Mouse (Mus musculus): Measurements from ENCODE around the gene Klhl31. TPM values are rescaled to one million over a fixed set of nuclear protein-coding genes. Genes with fewer than 3 reads are reported as not detected.

Klhl31 gene
- under 1 TPM; 0.06 to 0.11 TPM for total RNA-seq (2021)

GRCm38 (mm10) chr9:77636450-77636951 is at the start of gene Klhl31:
Klhl31 (plus strand) TSS chr9:77636500.
- intact Hi-C loops (cut with DNase I): no loop called here
- no peak for DNase-seq (ENCODE audit: extremely low spot score in 1 of 2, low spot score in 2 of 2)

GRCm38 (mm10) chr9:77586806-77587591 is 49.3 kb upstream of the Klhl31 start:
- intact Hi-C loops (cut with DNase I): no loop called here
- DNase-seq (ENCODE audit: extremely low spot score in 1 of 2, low spot score in 2 of 2): no peak

GRCm38 (mm10) chr9:77587616-77588015 is 48.7 kb upstream of the Klhl31 start:
- DNase-seq (ENCODE audit: extremely low spot score in 1 of 2, low spot score in 2 of 2): no peak
- intact Hi-C loops (cut with DNase I): no loop called here

GRCm38 (mm10) chr9:77589496-77589895 is 46.8 kb upstream of the Klhl31 start:
- no peak for DNase-seq (ENCODE audit: extremely low spot score in 1 of 2, low spot score in 2 of 2)
- intact Hi-C loops (cut with DNase I): no loop called here

GRCm38 (mm10) chr9:77592423-77592822 is 43.9 kb upstream of the Klhl31 start:
- no peak for DNase-seq (ENCODE audit: extremely low spot score in 1 of 2, low spot score in 2 of 2)
- intact Hi-C loops (cut with DNase I): loop anchor here (10.0 kb wide), 1 partner anchor 162 kb away; the partner anchor contains the start of gene Gclc

GRCm38 (mm10) chr9:77595006-77595626 is 41.2 kb upstream of the Klhl31 start:
- intact Hi-C loops (cut with DNase I): loop anchor here (10.0 kb wide), 1 partner anchor 160 kb away; the partner anchor contains the start of gene Gclc
- DNase-seq (ENCODE audit: extremely low spot score in 1 of 2, low spot score in 2 of 2): no peak

GRCm38 (mm10) chr9:77596355-77596754 is 39.9 kb upstream of the Klhl31 start:
- intact Hi-C loops (cut with DNase I): loop anchor here (10.0 kb wide), 1 partner anchor 158 kb away; the partner anchor contains the start of gene Gclc

GRCm38 (mm10) chr9:77598560-77598959 is 37.7 kb upstream of the Klhl31 start:
- intact Hi-C loops (cut with DNase I): loop anchor here (10.0 kb wide), 1 partner anchor 156 kb away; the partner anchor contains the start of gene Gclc
- no peak for DNase-seq (ENCODE audit: extremely low spot score in 1 of 2, low spot score in 2 of 2)

More at GRCm38 (mm10) chr9:77596355-77596754, 39.9 kb upstream of the Klhl31 start:
- DNase-seq (ENCODE audit: extremely low spot score in 1 of 2, low spot score in 2 of 2): peak; percentile 53 to 72

GRCm38 (mm10) chr9:77602302-77603266 is 33.7 kb upstream of the Klhl31 start:
- intact Hi-C loops (cut with DNase I): no loop called here
- DNase-seq (ENCODE audit: extremely low spot score in 1 of 2, low spot score in 2 of 2): peak in 1 of 2 experiments; percentile 21

- intact Hi-C loops (cut with DNase I): no loop called here
- DNase-seq (ENCODE audit: extremely low spot score in 1 of 2, low spot score in 2 of 2): no peak
Observed at GRCm38 (mm10) chr9:77603965-77604509, 32.3 kb upstream of the Klhl31 start.

- no peak for DNase-seq (ENCODE audit: extremely low spot score in 1 of 2, low spot score in 2 of 2)
- intact Hi-C loops (cut with DNase I): no loop called here
Observed at GRCm38 (mm10) chr9:77607295-77607694, 29.0 kb upstream of the Klhl31 start.

GRCm38 (mm10) chr9:77607840-77608239 is 28.5 kb upstream of the Klhl31 start:
- intact Hi-C loops (cut with DNase I): no loop called here
- DNase-seq (ENCODE audit: extremely low spot score in 1 of 2, low spot score in 2 of 2): peak in 1 of 2 experiments; percentile 37

GRCm38 (mm10) chr9:77610811-77611210 is 25.5 kb upstream of the Klhl31 start:
- no peak for DNase-seq (ENCODE audit: extremely low spot score in 1 of 2, low spot score in 2 of 2)
- intact Hi-C loops (cut with DNase I): no loop called here

GRCm38 (mm10) chr9:77612349-77612748 is 24.0 kb upstream of the Klhl31 start:
- no peak for DNase-seq (ENCODE audit: extremely low spot score in 1 of 2, low spot score in 2 of 2)
- intact Hi-C loops (cut with DNase I): no loop called here

GRCm38 (mm10) chr9:77615868-77616267 is 20.4 kb upstream of the Klhl31 start:
- intact Hi-C loops (cut with DNase I): no loop called here
- no peak for DNase-seq (ENCODE audit: extremely low spot score in 1 of 2, low spot score in 2 of 2)

GRCm38 (mm10) chr9:77616796-77617195 is 19.5 kb upstream of the Klhl31 start:
- intact Hi-C loops (cut with DNase I): no loop called here
- DNase-seq (ENCODE audit: extremely low spot score in 1 of 2, low spot score in 2 of 2): no peak

- DNase-seq (ENCODE audit: extremely low spot score in 1 of 2, low spot score in 2 of 2): no peak
- intact Hi-C loops (cut with DNase I): no loop called here
Observed at GRCm38 (mm10) chr9:77617751-77618150, 18.5 kb upstream of the Klhl31 start.

- intact Hi-C loops (cut with DNase I): no loop called here
- no peak for DNase-seq (ENCODE audit: extremely low spot score in 1 of 2, low spot score in 2 of 2)
Observed at GRCm38 (mm10) chr9:77618392-77618791, 17.9 kb upstream of the Klhl31 start.
